Mouse (Mus musculus): ENCODE measurements at regions not wholly inside any gene's neighbourhood (a gene's known extent, or its start where the extent isn't known, plus 50 kb on each side); places are given as distances from the start of the nearest gene placed in this dataset.

GRCm38 (mm10) chr13:80977266-80977665 is 94.1 kb downstream of the Arrdc3 start:
- TF ChIP-seq POLR2A (IDR thresholded peaks at IDR 0.05; ENCODE audit: insufficient read length, low read depth) (no peak), MYOG (IDR thresholded peaks at IDR 0.05; ENCODE audit: control insufficient read depth in 1 of 3, insufficient read depth in 1 of 3, insufficient read length in 2 of 3, low read depth in 2 of 3) (no peak), CEBPB (IDR thresholded peaks at IDR 0.05; ENCODE audit: insufficient read depth, poor library complexity, severe bottlenecking) (no peak), USF1 (IDR thresholded peaks at IDR 0.05; ENCODE audit: low read depth) (no peak), E2F4 (IDR thresholded peaks at IDR 0.05; ENCODE audit: insufficient read depth) (no peak), MYOD1 (IDR thresholded peaks at IDR 0.05; ENCODE audit: control insufficient read depth in 1 of 3, insufficient read length in 2 of 3, low read depth in 2 of 3) (no peak), SRF (IDR thresholded peaks at IDR 0.05; ENCODE audit: control insufficient read depth, insufficient read length, low read depth) (no peak), POLR2AphosphoS2 (IDR thresholded peaks at IDR 0.05; ENCODE audit: insufficient read length, low read depth) (no peak), MAX (IDR thresholded peaks at IDR 0.05; ENCODE audit: low read depth) (no peak)
